Mouse (Mus musculus): ENCODE data around the gene Pnrc2.

The Pnrc2 gene

DNA sequence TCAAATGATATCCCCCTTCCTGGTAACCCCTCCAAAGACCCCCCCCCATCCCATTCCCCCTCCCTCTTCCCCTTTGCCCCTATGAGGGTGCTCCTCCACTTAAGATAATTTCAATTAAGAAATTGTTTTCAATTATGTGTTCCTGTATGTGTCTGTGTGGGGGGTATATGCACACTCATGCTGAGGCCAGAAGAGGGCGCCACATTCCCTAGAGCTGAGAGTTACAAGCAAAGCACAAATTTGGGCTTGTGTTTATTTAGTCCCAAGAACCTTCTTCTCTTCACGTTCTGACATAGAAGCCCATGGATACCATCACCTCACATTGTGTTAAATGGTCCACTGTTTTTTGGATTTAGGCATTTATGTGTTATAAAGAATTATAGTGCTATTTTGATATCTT is 50.4 kb downstream of the Pnrc2 start:
- no peak for DNase-seq (ENCODE audit: low spot score)

DNA sequence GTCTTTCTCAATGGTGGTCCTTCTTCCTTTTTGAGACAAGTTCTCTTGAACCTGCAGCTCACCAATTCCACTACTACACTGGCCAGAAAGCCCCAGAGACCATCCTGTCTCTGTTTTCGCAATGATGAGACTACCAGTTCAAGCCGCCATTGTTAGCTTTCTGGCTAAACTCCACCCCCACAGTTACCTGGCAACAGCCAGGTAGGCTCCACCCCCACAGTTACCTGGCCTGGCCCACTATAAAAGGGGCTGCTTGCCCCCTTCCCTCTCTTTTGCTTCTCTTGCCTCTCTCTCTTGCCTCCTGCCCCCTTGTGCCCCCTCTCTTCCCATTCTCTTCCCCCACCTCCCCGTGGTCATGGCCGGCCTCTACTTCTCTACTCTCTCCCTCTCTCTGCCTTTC is 51.9 kb downstream of the Pnrc2 start:
- no peak for DNase-seq (ENCODE audit: low spot score)
